Mouse (Mus musculus): ENCODE results near the gene Tcp10c. TPM values are rescaled to one million over a fixed set of nuclear protein-coding genes. Genes with fewer than 3 reads are reported as not detected.
"Not testable (repeated sequence)": the region's sequence is repeated elsewhere in the genome, so short reads cannot be mapped to it uniquely, and the experiment has no call there.

Gene Tcp10c
- not detected in 2 replicates for polyA plus RNA-seq (2015; fragmentation: Nextera tagmentation; extraction: Ambion mirVana)

- not testable (repeated sequence) for H3K9ac ChIP-seq; H3K4me1 ChIP-seq; H3K36me3 ChIP-seq (replicated peaks); H3K9me3 ChIP-seq; ATAC-seq (replicated peaks); H3K4me2 ChIP-seq; H3K27ac ChIP-seq; H3K4me3 ChIP-seq; H3K27me3 ChIP-seq (replicated peaks)
- WGBS, result 89% methylated on average over 4 of the region's 4 CpGs
These were observed at the start of gene Tcp10c for GRCm38 (mm10) chr17:13354521-13354920. Gene Tcp10c, plus strand, starts transcription at chr17:13354572.

DNA sequence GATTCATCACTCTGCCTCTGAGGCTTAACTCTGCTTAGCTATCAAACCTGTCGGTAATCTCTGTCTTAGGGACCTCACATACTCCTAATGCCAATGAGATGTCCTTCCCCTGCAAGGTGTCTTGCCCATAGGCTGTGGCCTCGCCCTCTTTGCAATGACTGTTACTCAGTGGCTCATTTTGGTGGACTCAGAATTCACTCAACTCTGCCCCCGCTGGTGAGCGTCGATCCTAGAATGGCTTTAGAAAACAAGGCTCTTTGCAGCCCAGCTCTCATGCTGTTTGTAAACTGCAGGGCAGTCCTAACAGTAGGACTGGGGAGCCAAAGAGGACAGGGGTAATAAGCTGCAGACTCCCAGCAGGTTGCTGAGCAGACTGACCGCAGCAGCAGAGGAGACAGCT, 46.5 kb upstream of the Tcp10c start:
- H3K27ac ChIP-seq; H3K9ac ChIP-seq; ATAC-seq (replicated peaks); H3K4me1 ChIP-seq; H3K27me3 ChIP-seq (replicated peaks); H3K4me2 ChIP-seq; H3K36me3 ChIP-seq (replicated peaks); H3K4me3 ChIP-seq: not testable (repeated sequence)
- WGBS, result 83% methylated on average over 5 of the region's 6 CpGs
- H3K9me3 ChIP-seq, result peaks cover 27% of the 10 kb centered on the region

- H3K4me3 ChIP-seq; ATAC-seq (replicated peaks); H3K27ac ChIP-seq; H3K9ac ChIP-seq; H3K4me1 ChIP-seq; H3K4me2 ChIP-seq; H3K36me3 ChIP-seq (replicated peaks); H3K27me3 ChIP-seq (replicated peaks): not testable (repeated sequence)
- WGBS, result 84% methylated on average over 5 of the region's 5 CpGs
- H3K9me3 ChIP-seq, result peaks cover 27% of the 10 kb centered on the region
These were observed 46.0 kb upstream of the Tcp10c start for GRCm38 (mm10) chr17:13308344-13308743.

DNA sequence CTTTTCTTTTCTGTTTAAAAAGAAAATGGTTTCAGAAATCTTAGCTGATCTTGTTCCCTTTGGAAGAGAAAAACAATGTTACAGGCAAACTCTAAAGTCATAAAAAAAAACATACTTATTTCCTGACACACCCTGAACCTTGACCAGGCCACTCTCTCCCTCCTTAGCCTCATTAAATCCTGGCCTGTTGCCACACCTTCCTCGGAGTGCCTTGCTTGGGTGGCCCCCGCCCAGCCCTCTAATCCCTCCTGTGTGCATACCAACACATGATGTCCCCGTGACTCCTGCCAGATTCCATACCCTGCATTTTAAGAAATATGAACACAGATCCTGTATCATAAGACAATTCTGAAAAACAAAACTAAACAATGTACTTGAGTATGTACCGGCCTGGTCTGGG, 45.6 kb upstream of the Tcp10c start:
- H3K4me1 ChIP-seq; H3K27me3 ChIP-seq (replicated peaks); H3K4me2 ChIP-seq; H3K9ac ChIP-seq; ATAC-seq (replicated peaks); H3K4me3 ChIP-seq; H3K27ac ChIP-seq; H3K36me3 ChIP-seq (replicated peaks): not testable (repeated sequence)
- WGBS, result 91% methylated on average over 4 of the region's 4 CpGs
- peaks cover 27% of the 10 kb centered on the region for H3K9me3 ChIP-seq

DNA sequence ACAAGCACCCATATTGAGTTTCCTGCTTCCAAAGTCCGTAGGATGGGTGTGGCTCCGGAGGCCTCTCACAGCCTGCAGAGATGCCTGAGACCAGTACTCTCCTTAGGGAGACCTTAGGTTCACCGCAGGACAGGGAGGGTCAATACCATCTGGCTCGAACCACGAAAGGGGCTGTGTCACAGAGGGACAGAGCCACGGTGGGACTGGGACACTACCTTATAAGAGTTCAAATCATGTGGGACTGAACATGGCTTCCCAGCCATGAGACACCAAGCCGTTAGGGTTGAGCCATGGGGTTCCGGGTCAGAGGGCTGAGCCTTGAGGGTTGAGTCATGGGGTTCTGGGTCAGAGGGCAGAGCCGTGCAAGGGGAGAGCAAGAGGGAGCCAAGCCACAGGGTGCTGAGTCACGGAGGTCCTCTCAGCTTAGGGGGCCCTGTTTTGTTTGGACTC, 45.2 kb upstream of the Tcp10c start:
- H3K9me3 ChIP-seq, result peaks cover 28% of the 10 kb centered on the region
- not testable (repeated sequence) for H3K4me1 ChIP-seq; H3K9ac ChIP-seq; H3K4me3 ChIP-seq; H3K36me3 ChIP-seq (replicated peaks); ATAC-seq (replicated peaks); H3K27ac ChIP-seq; H3K27me3 ChIP-seq (replicated peaks); H3K4me2 ChIP-seq
- 91% methylated on average over 10 of the region's 10 CpGs for WGBS

DNA sequence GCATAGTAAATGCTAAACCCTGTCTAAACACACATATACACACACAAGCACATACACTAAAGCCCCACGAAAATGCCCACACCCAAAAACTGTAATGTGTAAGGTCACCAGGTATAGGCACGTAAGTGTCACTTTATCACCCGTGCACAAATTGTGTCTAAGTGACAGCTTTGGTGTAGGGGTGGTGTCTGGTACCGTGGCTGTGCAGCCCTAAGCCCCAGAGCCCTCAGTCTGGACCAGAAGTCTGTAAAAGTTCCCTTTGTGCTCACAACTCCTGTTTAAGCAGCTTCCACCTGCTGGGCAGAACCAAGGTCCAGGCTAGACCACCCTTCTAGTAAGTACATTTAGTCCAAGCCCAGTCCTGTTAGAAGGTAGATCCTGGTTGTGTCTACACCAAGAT, 24.4 kb upstream of the Tcp10c start:
- H3K4me1 ChIP-seq; H3K36me3 ChIP-seq (replicated peaks); ATAC-seq (replicated peaks); H3K4me3 ChIP-seq; H3K4me2 ChIP-seq; H3K9ac ChIP-seq; H3K27ac ChIP-seq; H3K27me3 ChIP-seq (replicated peaks): not testable (repeated sequence)
- WGBS, result 80% methylated on average over 4 of the region's 4 CpGs
- peaks cover 30% of the 10 kb centered on the region for H3K9me3 ChIP-seq

GRCm38 (mm10) chr17:13331179-13331578, 23.2 kb upstream of the Tcp10c start:
- not testable (repeated sequence) for H3K4me1 ChIP-seq; ATAC-seq (replicated peaks); H3K36me3 ChIP-seq (replicated peaks); H3K9ac ChIP-seq; H3K27me3 ChIP-seq (replicated peaks); H3K27ac ChIP-seq; H3K4me3 ChIP-seq; H3K4me2 ChIP-seq
- peaks cover 30% of the 10 kb centered on the region for H3K9me3 ChIP-seq
- 92% methylated on average over 4 of the region's 4 CpGs for WGBS

DNA sequence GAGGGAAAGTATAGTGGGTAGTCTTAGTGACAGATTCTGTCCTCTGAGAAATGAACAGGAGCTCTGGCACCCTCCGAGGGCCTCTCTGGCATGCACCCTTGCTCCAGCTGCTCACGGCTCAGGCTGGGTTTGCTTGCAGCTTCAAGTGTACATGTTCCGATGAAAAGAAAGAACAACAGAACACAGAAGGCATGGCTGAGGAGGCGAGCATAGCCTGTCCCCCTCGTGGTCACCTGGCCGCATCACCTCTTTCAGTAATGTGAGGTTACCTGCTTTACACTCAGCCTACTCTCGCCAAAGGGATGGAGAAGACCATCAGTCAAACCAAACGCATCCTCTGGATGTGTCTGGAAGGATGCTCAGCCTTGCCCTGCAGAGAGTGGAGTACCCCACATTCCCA, 21.9 kb upstream of the Tcp10c start:
- H3K4me1 ChIP-seq; H3K27ac ChIP-seq; H3K4me3 ChIP-seq; H3K27me3 ChIP-seq (replicated peaks); ATAC-seq (replicated peaks); H3K4me2 ChIP-seq; H3K9ac ChIP-seq; H3K36me3 ChIP-seq (replicated peaks): not testable (repeated sequence)
- 87% methylated on average over 8 of the region's 8 CpGs for WGBS
- peaks cover 33% of the 10 kb centered on the region for H3K9me3 ChIP-seq

GRCm38 (mm10) chr17:13336979-13337749, 17.2 kb upstream of the Tcp10c start:
- not testable (repeated sequence) for H3K36me3 ChIP-seq (replicated peaks)
- WGBS, result 66% methylated on average over 9 of the region's 9 CpGs
- ATAC-seq (replicated peaks), result peak; percentile 91

DNA sequence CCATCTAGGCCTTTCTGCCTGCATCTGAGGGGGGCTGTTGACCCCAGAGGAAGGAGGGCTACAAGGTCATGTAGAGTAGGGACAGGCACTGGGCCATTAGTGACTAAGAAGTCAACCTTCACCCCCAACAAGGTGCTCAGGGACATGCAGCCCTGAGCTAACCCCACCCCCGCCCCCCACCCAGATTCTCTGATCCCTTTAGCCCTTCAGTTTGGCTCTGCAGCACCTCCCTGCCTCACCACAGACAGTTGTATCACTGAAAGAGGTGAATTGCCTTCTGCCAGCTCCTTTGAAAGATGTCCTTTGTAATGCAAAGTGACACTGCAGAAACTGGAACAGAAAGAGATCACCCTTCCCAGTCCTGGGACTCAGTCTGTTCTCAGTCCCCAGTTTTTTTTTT, 16.4 kb upstream of the Tcp10c start:
- not testable (repeated sequence) for H3K27me3 ChIP-seq (replicated peaks); H3K36me3 ChIP-seq (replicated peaks); H3K4me2 ChIP-seq; H3K4me3 ChIP-seq; H3K9ac ChIP-seq; H3K27ac ChIP-seq; H3K4me1 ChIP-seq; ATAC-seq (replicated peaks)
- WGBS, result 44% methylated on average over 1 of the region's 1 CpGs
- H3K9me3 ChIP-seq, result peaks cover 20% of the 10 kb centered on the region

More at GRCm38 (mm10) chr17:13336979-13337749, 17.2 kb upstream of the Tcp10c start:
- H3K4me2 ChIP-seq; H3K4me1 ChIP-seq; H3K27ac ChIP-seq; H3K9ac ChIP-seq; H3K4me3 ChIP-seq; H3K27me3 ChIP-seq (replicated peaks): not testable (repeated sequence)
- H3K9me3 ChIP-seq, result peaks cover 21% of the 10 kb centered on the region; the same call in 1 of the 2 replicates

GRCm38 (mm10) chr17:13340071-13340470, 14.3 kb upstream of the Tcp10c start:
- not testable (repeated sequence) for H3K4me3 ChIP-seq; H3K36me3 ChIP-seq (replicated peaks); ATAC-seq (replicated peaks); H3K27me3 ChIP-seq (replicated peaks); H3K4me2 ChIP-seq; H3K27ac ChIP-seq; H3K9ac ChIP-seq; H3K4me1 ChIP-seq
- WGBS, result 85% methylated on average over 1 of the region's 1 CpGs
- H3K9me3 ChIP-seq, result peaks cover 15% of the 10 kb centered on the region; the same call in 1 of the 2 replicates

GRCm38 (mm10) chr17:13345923-13346322, 8.4 kb upstream of the Tcp10c start:
- H3K36me3 ChIP-seq (replicated peaks); H3K4me3 ChIP-seq; H3K4me2 ChIP-seq; H3K9ac ChIP-seq; H3K27ac ChIP-seq; H3K27me3 ChIP-seq (replicated peaks); H3K9me3 ChIP-seq; ATAC-seq (replicated peaks); H3K4me1 ChIP-seq: not testable (repeated sequence)
- WGBS, result no CpG with 5 or more reads among the region's 4 CpGs

- ATAC-seq (replicated peaks); H3K9me3 ChIP-seq; H3K4me1 ChIP-seq; H3K9ac ChIP-seq; H3K27me3 ChIP-seq (replicated peaks); H3K4me2 ChIP-seq; H3K27ac ChIP-seq; H3K4me3 ChIP-seq; H3K36me3 ChIP-seq (replicated peaks): not testable (repeated sequence)
- WGBS, result 93% methylated on average over 5 of the region's 5 CpGs
These were observed 4.8 kb upstream of the Tcp10c start for GRCm38 (mm10) chr17:13349563-13349962.

All from midbrain, embryonic 15.5 days (tissue).